Mouse (Mus musculus): ENCODE results near the gene Tes. TPM values are rescaled to one million over a fixed set of nuclear protein-coding genes. Genes with fewer than 3 reads are reported as not detected.

Tes gene
- polyA plus RNA-seq, 1 experiment = 2.1 TPM

DNA sequence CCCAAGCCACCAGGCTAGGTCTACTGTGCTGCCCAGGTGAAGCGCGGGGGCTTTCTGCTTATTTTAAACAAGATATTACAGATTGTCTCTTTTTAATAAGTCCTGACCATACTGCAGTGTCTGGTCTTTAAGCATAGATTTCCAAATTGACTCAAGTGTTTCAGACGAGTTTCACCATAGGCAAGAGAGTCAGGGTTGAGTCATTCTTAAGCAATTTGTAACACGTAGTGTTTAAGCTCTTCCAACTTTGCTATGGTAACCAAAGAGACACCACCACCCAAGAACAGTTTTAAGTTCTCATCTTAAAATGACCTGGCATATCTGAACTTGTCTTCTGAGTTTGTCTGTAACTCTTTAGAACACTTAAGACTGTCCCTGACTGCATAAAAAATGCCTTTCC, 44.3 kb downstream of the Tes start:
- Histone ChIP-seq H3K27ac (ENCODE audit: insufficient read depth, low read length) (no peak overlapping the region), H3K4me1 (ENCODE audit: control insufficient read depth, insufficient read depth, low read length) (no peaks in the 10 kb centered on the region), H3K4me3 (replicated peaks; ENCODE audit: insufficient read depth, low read depth, low read length) (no peak overlapping the region), H3K27me3 (ENCODE audit: control insufficient read depth, insufficient read depth, low read length) (no peaks in the 10 kb centered on the region)
- 79% methylated on average over 4 of the region's 4 CpGs for WGBS
- TF ChIP-seq POLR2A (IDR thresholded peaks at IDR 0.05; ENCODE audit: borderline replicate concordance, insufficient read depth, low read length) (no peak), CTCF (IDR thresholded peaks at IDR 0.05; ENCODE audit: borderline replicate concordance, insufficient read depth, low read depth, low read length) (no peak)
- no peak for DNase-seq

DNA sequence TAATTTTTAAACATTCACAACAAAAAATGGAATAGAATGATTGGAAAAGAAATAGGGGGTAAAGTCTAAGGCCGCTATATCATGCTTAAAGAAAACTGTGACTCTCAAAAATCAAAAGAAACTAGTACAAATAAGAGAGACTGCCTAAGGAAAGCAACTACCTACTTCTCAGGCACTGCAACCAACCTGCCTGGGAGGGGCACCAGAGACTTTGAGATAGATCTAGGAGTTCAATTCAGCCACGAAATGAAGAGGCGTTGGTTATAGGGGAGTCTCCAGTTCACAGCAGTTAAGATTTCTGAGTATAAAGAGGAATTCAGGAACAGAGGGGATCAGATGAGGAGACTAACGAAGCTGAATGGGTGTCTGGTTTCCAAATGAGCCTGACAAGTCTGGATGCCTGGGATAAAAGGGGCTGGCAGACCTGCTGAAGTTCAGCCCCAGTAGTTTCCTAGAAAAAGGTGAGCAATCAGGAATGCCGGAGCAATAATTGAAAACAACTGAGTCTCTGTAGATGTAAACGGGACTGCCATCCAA, 45.7 kb downstream of the Tes start:
- no peak overlapping the region for H3K27ac ChIP-seq (ENCODE audit: insufficient read depth, low read length)
- no peaks in the 10 kb centered on the region for H3K4me1 ChIP-seq (ENCODE audit: control insufficient read depth, insufficient read depth, low read length)
- no peaks in the 10 kb centered on the region for H3K27me3 ChIP-seq (ENCODE audit: control insufficient read depth, insufficient read depth, low read length)
- no peak for DNase-seq
- 59% methylated on average over 6 of the region's 6 CpGs for WGBS
- no peak overlapping the region for H3K4me3 ChIP-seq (replicated peaks; ENCODE audit: insufficient read depth, low read depth, low read length)
- no peak for TF ChIP-seq CTCF (IDR thresholded peaks at IDR 0.05; ENCODE audit: borderline replicate concordance, insufficient read depth, low read depth, low read length)
- TF ChIP-seq POLR2A (IDR thresholded peaks at IDR 0.05; ENCODE audit: borderline replicate concordance, insufficient read depth, low read length) = no peak

DNA sequence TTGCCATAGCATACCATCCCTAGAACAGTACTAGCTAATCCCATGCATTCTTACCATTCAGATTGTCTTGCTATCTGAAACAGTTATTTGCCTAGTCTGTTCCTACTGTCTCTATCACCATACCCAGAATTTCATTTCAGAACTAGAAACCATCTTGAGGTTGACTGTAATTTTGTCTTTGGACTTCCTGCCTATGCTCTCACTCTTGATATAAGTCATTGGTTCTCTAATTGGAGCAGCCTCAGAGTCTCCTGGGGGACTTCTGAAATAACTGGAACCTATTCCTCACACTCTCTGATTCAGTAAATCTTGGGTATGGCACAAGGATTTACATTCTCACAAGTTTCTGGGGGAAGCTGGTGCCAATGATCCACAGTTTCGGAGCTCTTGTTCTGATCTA, 47.1 kb downstream of the Tes start:
- H3K27ac ChIP-seq (ENCODE audit: insufficient read depth, low read length) = no peak overlapping the region
- no peaks in the 10 kb centered on the region for H3K4me1 ChIP-seq (ENCODE audit: control insufficient read depth, insufficient read depth, low read length)
- WGBS = 95% methylated on average over 1 of the region's 1 CpGs
- DNase-seq = no peak
- H3K4me3 ChIP-seq (replicated peaks; ENCODE audit: insufficient read depth, low read depth, low read length) = no peak overlapping the region
- no peak for TF ChIP-seq POLR2A (IDR thresholded peaks at IDR 0.05; ENCODE audit: borderline replicate concordance, insufficient read depth, low read length)
- no peak for TF ChIP-seq CTCF (IDR thresholded peaks at IDR 0.05; ENCODE audit: borderline replicate concordance, insufficient read depth, low read depth, low read length)
- H3K27me3 ChIP-seq (ENCODE audit: control insufficient read depth, insufficient read depth, low read length) = no peaks in the 10 kb centered on the region

DNA sequence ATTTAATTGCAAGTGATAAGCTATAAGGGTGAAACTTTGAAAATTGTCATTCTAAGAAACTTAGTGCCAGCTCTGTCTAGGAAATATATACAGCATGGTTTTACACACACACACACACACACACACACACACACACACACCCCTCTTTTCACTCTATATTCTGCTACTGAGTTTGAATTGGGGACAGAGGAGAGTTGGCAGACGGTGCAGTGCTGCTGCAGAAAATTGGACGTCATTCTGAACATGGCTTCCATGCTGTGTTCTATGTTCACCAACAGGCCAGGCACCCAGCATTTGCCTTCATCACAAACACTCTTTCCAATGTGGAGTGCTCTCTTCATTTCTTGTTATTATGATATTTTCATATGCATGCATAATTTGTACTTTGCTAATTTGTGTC, 48.0 kb downstream of the Tes start:
- 26% methylated on average over 2 of the region's 2 CpGs for WGBS

DNA sequence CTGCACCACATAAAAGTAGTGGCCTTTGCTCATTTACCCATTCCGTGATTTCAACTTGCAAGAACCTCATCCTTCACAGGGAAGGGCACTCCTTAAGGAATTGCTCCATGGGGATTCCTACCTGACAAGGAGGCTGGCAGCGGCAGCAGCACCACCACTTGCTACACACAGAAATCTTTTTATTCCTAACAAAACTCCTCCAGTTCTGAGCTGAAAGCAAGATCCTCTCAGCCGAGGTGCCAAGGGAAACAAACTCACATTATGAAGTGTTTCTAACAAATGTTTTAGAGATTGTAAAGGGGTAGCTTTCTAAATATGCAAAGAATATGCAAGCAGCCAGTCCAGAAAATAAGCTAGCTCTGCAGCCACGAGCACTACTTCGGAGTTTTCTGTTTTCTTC, 49.6 kb downstream of the Tes start:
- no peaks in the 10 kb centered on the region for H3K27me3 ChIP-seq (ENCODE audit: control insufficient read depth, insufficient read depth, low read length)
- H3K4me3 ChIP-seq (replicated peaks; ENCODE audit: insufficient read depth, low read depth, low read length) = no peak overlapping the region
- H3K27ac ChIP-seq (ENCODE audit: insufficient read depth, low read length) = no peak overlapping the region
- H3K4me1 ChIP-seq (ENCODE audit: control insufficient read depth, insufficient read depth, low read length) = no peaks in the 10 kb centered on the region
- WGBS = 79% methylated on average over 5 of the region's 5 CpGs
- TF ChIP-seq POLR2A (IDR thresholded peaks at IDR 0.05; ENCODE audit: borderline replicate concordance, insufficient read depth, low read length) (no peak), CTCF (IDR thresholded peaks at IDR 0.05; ENCODE audit: borderline replicate concordance, insufficient read depth, low read depth, low read length) (no peak)
- no peak for DNase-seq

More for the DNA sequence above, 48.0 kb downstream of the Tes start:
- no peak for TF ChIP-seq POLR2A (IDR thresholded peaks at IDR 0.05; ENCODE audit: borderline replicate concordance, insufficient read depth, low read length)
- no peak for TF ChIP-seq CTCF (IDR thresholded peaks at IDR 0.05; ENCODE audit: borderline replicate concordance, insufficient read depth, low read depth, low read length)
- Histone ChIP-seq H3K4me1 (ENCODE audit: control insufficient read depth, insufficient read depth, low read length) (no peaks in the 10 kb centered on the region), H3K27me3 (ENCODE audit: control insufficient read depth, insufficient read depth, low read length) (no peaks in the 10 kb centered on the region), H3K4me3 (replicated peaks; ENCODE audit: insufficient read depth, low read depth, low read length) (no peak overlapping the region), H3K27ac (ENCODE audit: insufficient read depth, low read length) (no peak overlapping the region)
- no peak for DNase-seq

DNA sequence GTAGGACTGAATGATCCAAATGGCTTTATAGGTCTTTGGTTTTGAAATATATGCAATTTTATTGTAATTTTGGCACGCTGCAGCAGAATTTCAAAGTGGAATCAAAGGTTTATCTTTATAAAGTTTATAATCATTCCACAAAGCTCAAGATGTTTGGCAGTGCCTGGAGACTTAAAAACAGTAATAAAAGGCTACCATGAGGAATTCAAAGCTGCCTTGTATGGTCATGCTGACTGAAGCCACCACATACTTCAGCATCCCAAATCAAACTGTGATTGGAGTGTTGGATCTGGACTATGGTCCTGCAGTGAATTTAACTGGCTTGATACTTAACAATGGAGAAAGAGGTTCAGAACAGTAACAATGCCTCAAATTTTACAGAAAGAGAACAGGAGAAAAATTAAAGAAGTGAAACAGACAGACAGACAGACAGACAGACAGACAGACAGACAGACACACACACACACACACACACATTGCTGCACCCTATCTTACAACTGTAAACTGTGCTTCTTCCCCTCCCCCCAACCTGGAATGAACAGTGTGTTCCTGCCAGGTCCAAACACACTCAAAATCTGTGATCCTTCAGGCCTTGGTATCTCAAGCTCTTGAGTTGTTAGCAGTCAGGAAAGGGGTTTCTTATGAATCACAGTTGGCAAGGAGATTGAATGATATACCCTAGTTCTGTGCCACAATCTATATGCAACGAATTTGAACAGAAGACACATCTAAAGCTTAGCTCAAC, 50.3 kb downstream of the Tes start:
- H3K27me3 ChIP-seq (ENCODE audit: control insufficient read depth, insufficient read depth, low read length) = no peaks in the 10 kb centered on the region
- no peaks in the 10 kb centered on the region for H3K4me1 ChIP-seq (ENCODE audit: control insufficient read depth, insufficient read depth, low read length)
- DNase-seq = no peak
- no peak overlapping the region for H3K4me3 ChIP-seq (replicated peaks; ENCODE audit: insufficient read depth, low read depth, low read length)
- no peak overlapping the region for H3K27ac ChIP-seq (ENCODE audit: insufficient read depth, low read length)
- no peak for TF ChIP-seq POLR2A (IDR thresholded peaks at IDR 0.05; ENCODE audit: borderline replicate concordance, insufficient read depth, low read length)
- 78% methylated on average over 2 of the region's 2 CpGs for WGBS

DNA sequence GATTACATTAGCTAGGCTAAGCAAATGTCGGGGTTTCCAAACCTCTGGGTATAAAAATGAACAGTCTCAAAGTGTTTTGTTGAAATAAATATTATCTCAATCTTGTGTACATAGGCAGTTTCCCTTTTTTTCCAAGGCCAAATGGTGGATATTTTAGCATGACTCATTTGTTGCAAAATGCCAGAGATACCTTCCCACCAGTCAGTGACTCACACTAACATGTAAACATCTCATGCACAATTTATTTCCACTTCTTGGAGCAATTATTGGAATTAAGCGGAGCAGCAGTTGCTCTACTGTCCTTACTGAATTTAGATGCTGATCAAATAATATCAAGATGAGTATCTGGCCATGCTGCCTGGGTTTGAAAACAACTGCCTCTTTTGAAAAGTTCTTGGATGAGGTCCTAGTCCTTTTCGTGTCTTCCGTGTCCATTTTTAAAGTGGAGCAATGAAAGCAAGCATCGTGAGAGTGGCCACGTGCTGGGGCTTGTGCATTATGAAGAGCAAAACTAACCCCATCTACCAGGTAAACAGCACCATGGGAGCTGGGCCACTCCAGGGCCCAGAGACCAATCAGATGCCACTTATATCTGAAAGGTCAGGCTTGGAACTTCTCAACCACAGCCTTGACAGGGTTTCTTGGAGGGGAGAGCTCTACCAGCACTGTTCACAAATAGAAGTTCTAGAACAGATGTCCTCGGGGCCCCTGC, 54.7 kb downstream of the Tes start:
- Histone ChIP-seq H3K4me1 (ENCODE audit: control insufficient read depth, insufficient read depth, low read length) (no peaks in the 10 kb centered on the region), H3K4me3 (replicated peaks; ENCODE audit: insufficient read depth, low read depth, low read length) (no peak overlapping the region), H3K27ac (ENCODE audit: insufficient read depth, low read length) (no peak overlapping the region), H3K27me3 (ENCODE audit: control insufficient read depth, insufficient read depth, low read length) (no peaks in the 10 kb centered on the region)
- DNase-seq = no peak
- WGBS = 70% methylated on average over 7 of the region's 7 CpGs
- TF ChIP-seq CTCF (IDR thresholded peaks at IDR 0.05; ENCODE audit: borderline replicate concordance, insufficient read depth, low read depth, low read length) (no peak), POLR2A (IDR thresholded peaks at IDR 0.05; ENCODE audit: borderline replicate concordance, insufficient read depth, low read length) (no peak)

DNA sequence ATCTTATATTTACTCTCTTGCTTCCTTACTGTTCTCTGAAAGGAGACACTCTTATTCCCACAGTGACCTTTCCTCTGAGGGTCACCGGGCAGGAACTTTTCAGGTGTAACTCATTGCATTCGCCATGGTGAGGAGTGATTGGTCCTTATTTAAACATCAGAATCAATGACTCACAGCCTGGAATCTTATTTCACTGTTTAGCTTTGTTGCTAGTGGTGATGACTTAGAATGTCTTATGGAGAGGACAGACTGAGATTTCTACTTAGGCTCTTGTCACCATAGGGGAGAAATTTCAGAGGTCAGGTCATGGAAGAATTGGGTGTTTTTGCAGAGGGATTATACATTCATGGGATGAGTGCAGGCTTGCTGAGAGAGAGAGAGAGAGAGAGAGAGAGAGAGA, 75.1 kb downstream of the Tes start:
- DNase-seq = no peak
- no peak for TF ChIP-seq CTCF (IDR thresholded peaks at IDR 0.05; ENCODE audit: borderline replicate concordance, insufficient read depth, low read depth, low read length)
- no peak for TF ChIP-seq POLR2A (IDR thresholded peaks at IDR 0.05; ENCODE audit: borderline replicate concordance, insufficient read depth, low read length)
- H3K27me3 ChIP-seq (ENCODE audit: control insufficient read depth, insufficient read depth, low read length) = no peaks in the 10 kb centered on the region
- H3K27ac ChIP-seq (ENCODE audit: insufficient read depth, low read length) = no peak overlapping the region
- no peak overlapping the region for H3K4me3 ChIP-seq (replicated peaks; ENCODE audit: insufficient read depth, low read depth, low read length)
- 77% methylated on average over 2 of the region's 2 CpGs for WGBS
- H3K4me1 ChIP-seq (ENCODE audit: control insufficient read depth, insufficient read depth, low read length) = no peaks in the 10 kb centered on the region
